Mouse (Mus musculus): Measurements from ENCODE around the gene Trpm4.

The Trpm4 gene

GRCm38 (mm10) chr7:45353041-45353440 is 19.5 kb upstream of the Trpm4 start:
- in situ Hi-C loops (cut with MboI; ENCODE audit: low sequenced_read_pairs) = no loop called here

GRCm38 (mm10) chr7:45346905-45347304 is 13.3 kb upstream of the Trpm4 start:
- in situ Hi-C loops (cut with MboI; ENCODE audit: low sequenced_read_pairs) = no loop called here

- in situ Hi-C loops (cut with MboI; ENCODE audit: low sequenced_read_pairs) = no loop called here
Measured at GRCm38 (mm10) chr7:45343543-45343942, 10.0 kb upstream of the Trpm4 start.

GRCm38 (mm10) chr7:45342081-45342480 is 8.5 kb upstream of the Trpm4 start:
- in situ Hi-C loops (cut with MboI; ENCODE audit: low sequenced_read_pairs) = no loop called here

- in situ Hi-C loops (cut with MboI; ENCODE audit: low sequenced_read_pairs) = no loop called here
Measured at GRCm38 (mm10) chr7:45341303-45341702, 7.7 kb upstream of the Trpm4 start.

- in situ Hi-C loops (cut with MboI; ENCODE audit: low sequenced_read_pairs) = no loop called here
Measured at GRCm38 (mm10) chr7:45340669-45341068, 7.1 kb upstream of the Trpm4 start.

- in situ Hi-C loops (cut with MboI; ENCODE audit: low sequenced_read_pairs) = no loop called here
Measured at GRCm38 (mm10) chr7:45340066-45340442, 6.5 kb upstream of the Trpm4 start.

- in situ Hi-C loops (cut with MboI; ENCODE audit: low sequenced_read_pairs) = no loop called here
Measured at GRCm38 (mm10) chr7:45339410-45340065, 6.0 kb upstream of the Trpm4 start.

GRCm38 (mm10) chr7:45338161-45338911 is 4.8 kb upstream of the Trpm4 start:
- in situ Hi-C loops (cut with MboI; ENCODE audit: low sequenced_read_pairs) = no loop called here

- in situ Hi-C loops (cut with MboI; ENCODE audit: low sequenced_read_pairs) = no loop called here
Measured at GRCm38 (mm10) chr7:45337469-45337868, 3.9 kb upstream of the Trpm4 start.

GRCm38 (mm10) chr7:45336319-45336718 is 2.7 kb upstream of the Trpm4 start:
- in situ Hi-C loops (cut with MboI; ENCODE audit: low sequenced_read_pairs) = no loop called here

GRCm38 (mm10) chr7:45335056-45335455 is 1.5 kb upstream of the Trpm4 start, which contains the start of gene Hrc:
TSS of gene Hrc (plus strand) at chr7:45335290.
- in situ Hi-C loops (cut with MboI; ENCODE audit: low sequenced_read_pairs) = no loop called here

GRCm38 (mm10) chr7:45334605-45335004 is 1.0 kb upstream of the Trpm4 start:
- in situ Hi-C loops (cut with MboI; ENCODE audit: low sequenced_read_pairs) = no loop called here

- in situ Hi-C loops (cut with MboI; ENCODE audit: low sequenced_read_pairs) = no loop called here
Measured at GRCm38 (mm10) chr7:45332685-45333425, 725 bp downstream of the Trpm4 start.

GRCm38 (mm10) chr7:45331502-45331901 is 2.1 kb downstream of the Trpm4 start:
- in situ Hi-C loops (cut with MboI; ENCODE audit: low sequenced_read_pairs) = no loop called here

- in situ Hi-C loops (cut with MboI; ENCODE audit: low sequenced_read_pairs) = no loop called here
Measured at GRCm38 (mm10) chr7:45328841-45329475, 4.6 kb downstream of the Trpm4 start.

- in situ Hi-C loops (cut with MboI; ENCODE audit: low sequenced_read_pairs) = no loop called here
Measured at GRCm38 (mm10) chr7:45325800-45326199, 7.8 kb downstream of the Trpm4 start.

GRCm38 (mm10) chr7:45323069-45323468 is 10.5 kb downstream of the Trpm4 start:
- in situ Hi-C loops (cut with MboI; ENCODE audit: low sequenced_read_pairs) = no loop called here

- in situ Hi-C loops (cut with MboI; ENCODE audit: low sequenced_read_pairs) = no loop called here
Measured at GRCm38 (mm10) chr7:45322245-45322644, 11.3 kb downstream of the Trpm4 start.

GRCm38 (mm10) chr7:45316536-45316935 is 17.0 kb downstream of the Trpm4 start:
- in situ Hi-C loops (cut with MboI; ENCODE audit: low sequenced_read_pairs) = no loop called here

- in situ Hi-C loops (cut with MboI; ENCODE audit: low sequenced_read_pairs) = no loop called here
Measured at GRCm38 (mm10) chr7:45315182-45315701, 18.3 kb downstream of the Trpm4 start.

Measured in CH12F3 (cell line).